Mouse (Mus musculus): ENCODE data around the gene Ephb1. TPM values are rescaled to one million over a fixed set of nuclear protein-coding genes. Genes with fewer than 3 reads are reported as not detected.

Gene Ephb1
- total and polyA plus RNA-seq, 3 experiments, result not detected

DNA sequence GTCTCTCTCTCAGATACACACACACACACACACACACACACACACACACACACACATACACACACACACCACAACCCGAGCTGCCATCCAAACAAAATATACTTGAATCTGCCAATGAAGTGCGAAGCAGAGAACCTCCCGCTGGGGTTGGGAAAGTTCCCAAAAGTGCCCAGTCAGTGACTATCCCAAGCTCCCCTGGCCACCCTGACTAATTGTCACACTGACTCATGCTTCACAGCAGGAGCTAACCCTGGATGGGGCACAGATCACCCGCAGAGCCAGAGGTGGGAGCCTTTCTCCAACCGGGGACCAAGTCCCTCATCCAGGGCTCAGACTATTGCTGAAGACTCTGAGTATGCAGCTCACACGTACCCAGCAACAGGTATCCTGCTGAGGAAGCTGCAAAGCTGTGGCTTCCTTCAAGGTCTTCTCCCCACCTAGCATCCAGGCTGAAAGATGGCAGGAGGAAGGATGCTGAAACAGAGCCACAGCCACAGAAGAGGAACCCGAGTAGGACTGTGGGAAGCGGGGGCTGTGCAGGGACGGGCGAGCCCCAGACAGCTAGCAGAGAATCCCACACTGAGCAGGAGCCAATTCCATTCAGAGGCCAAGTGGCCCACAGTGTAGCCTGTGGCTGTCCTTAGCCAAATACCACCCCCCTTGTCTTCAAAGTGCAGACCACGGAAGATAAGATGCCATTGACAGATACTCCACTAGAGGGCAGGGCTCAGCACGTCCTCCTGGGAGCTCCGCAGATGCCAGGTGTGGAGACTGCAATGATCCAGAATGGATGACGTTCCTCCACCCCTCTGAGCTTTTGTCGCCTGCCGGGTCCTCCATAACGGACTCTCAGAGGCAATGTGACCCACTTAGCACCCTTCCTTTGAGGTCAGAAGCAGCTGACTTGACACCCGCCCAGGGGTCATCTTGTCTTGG lies 48.9 kb upstream of the Ephb1 start:
- no peaks in the 10 kb centered on the region for H3K27me3 ChIP-seq (ENCODE audit: control insufficient read depth in 1 of 2, insufficient read depth in 2 of 2, low read length in 2 of 2)
- DNase-seq (ENCODE audit: low read depth, low spot score), result no peak
- no peak overlapping the region for H3K27ac ChIP-seq (ENCODE audit: control insufficient read depth, low read depth, low read length)
- H3K36me3 ChIP-seq (ENCODE audit: control insufficient read depth in 1 of 2, insufficient read depth in 2 of 2, low read length in 2 of 2), result no peaks in the 10 kb centered on the region
- no peak overlapping the region for H3K4me3 ChIP-seq (ENCODE audit: control insufficient read depth in 1 of 2, insufficient read depth in 1 of 2, low read depth in 2 of 2, low read length in 2 of 2)
- H3K9me3 ChIP-seq (replicated peaks; ENCODE audit: insufficient read depth, low read length), result no peaks in the 10 kb centered on the region
- no peak overlapping the region for H3K9ac ChIP-seq (ENCODE audit: control insufficient read depth, low read depth, low read length, poor library complexity, severe bottlenecking)
- 0 out of 6 replicates have a peak, but pooled peaks of 1 of the 3 experiments have one; percentile 3 for TF ChIP-seq CTCF (IDR thresholded peaks at IDR 0.05 in 2 of 3, conservative IDR thresholded peaks at IDR 0.05 in 1 of 3; ENCODE audit: control insufficient read depth in 1 of 3, insufficient read depth in 1 of 3, low read depth in 2 of 3, low read length in 3 of 3, poor library complexity in 1 of 3, severe bottlenecking in 1 of 3)
- no peak for TF ChIP-seq MAX (IDR thresholded peaks at IDR 0.05; ENCODE audit: low read length)
- H3K4me1 ChIP-seq (ENCODE audit: control insufficient read depth in 1 of 2, insufficient read depth in 2 of 2, low read length in 2 of 2), result no peaks in the 10 kb centered on the region
- H3K79me2 ChIP-seq (ENCODE audit: control insufficient read depth, insufficient read depth, low read length, poor library complexity), result no peaks in the 10 kb centered on the region

DNA sequence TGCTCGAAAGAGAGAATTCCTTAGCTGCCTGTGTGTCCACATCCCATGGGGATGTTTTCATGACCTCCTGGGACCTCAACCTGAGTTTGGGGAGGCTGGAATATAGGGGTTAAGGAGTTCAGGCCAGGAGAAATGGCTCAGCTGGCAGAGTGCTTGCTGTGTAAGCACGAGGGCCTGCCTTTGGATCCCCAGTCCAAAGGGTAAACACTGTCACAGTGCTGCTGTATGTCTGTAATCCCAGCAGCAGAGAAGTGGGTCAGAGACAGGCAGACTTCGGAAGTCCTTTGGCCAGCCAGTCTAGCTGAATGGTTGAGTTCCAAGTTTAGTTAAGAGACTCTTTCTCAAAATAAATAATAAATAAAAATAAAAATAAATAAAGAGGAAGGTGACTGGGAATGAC lies 48.2 kb upstream of the Ephb1 start:
- Histone ChIP-seq H3K4me1 (ENCODE audit: control insufficient read depth in 1 of 2, insufficient read depth in 2 of 2, low read length in 2 of 2) (no peaks in the 10 kb centered on the region), H3K9ac (ENCODE audit: control insufficient read depth, low read depth, low read length, poor library complexity, severe bottlenecking) (no peak overlapping the region), H3K79me2 (ENCODE audit: control insufficient read depth, insufficient read depth, low read length, poor library complexity) (no peaks in the 10 kb centered on the region), H3K4me3 (ENCODE audit: control insufficient read depth in 1 of 2, insufficient read depth in 1 of 2, low read depth in 2 of 2, low read length in 2 of 2) (no peak overlapping the region), H3K36me3 (ENCODE audit: control insufficient read depth in 1 of 2, insufficient read depth in 2 of 2, low read length in 2 of 2) (no peaks in the 10 kb centered on the region), H3K9me3 (replicated peaks; ENCODE audit: insufficient read depth, low read length) (no peaks in the 10 kb centered on the region), H3K27ac (ENCODE audit: control insufficient read depth, low read depth, low read length) (no peak overlapping the region), H3K27me3 (ENCODE audit: control insufficient read depth in 1 of 2, insufficient read depth in 2 of 2, low read length in 2 of 2) (no peaks in the 10 kb centered on the region)
- no peak for DNase-seq (ENCODE audit: low read depth, low spot score)
- no peak for TF ChIP-seq NRF1 (IDR thresholded peaks at IDR 0.05; ENCODE audit: insufficient read depth, low read depth, low read length, poor library complexity, severe bottlenecking)
- TF ChIP-seq USF1 (IDR thresholded peaks at IDR 0.05; ENCODE audit: low read depth, low read length), result no peak
- no peak for TF ChIP-seq KAT2A (conservative IDR thresholded peaks at IDR 0.05; ENCODE audit: low read depth, low read length)
- TF ChIP-seq MYC (IDR thresholded peaks at IDR 0.05; ENCODE audit: low read depth, low read length), result no peak
- TF ChIP-seq MAZ (IDR thresholded peaks at IDR 0.05; ENCODE audit: low read depth, low read length), result no peak
- no peak for TF ChIP-seq GABPA (IDR thresholded peaks at IDR 0.05; ENCODE audit: low read depth, low read length)
- TF ChIP-seq ELF1 (IDR thresholded peaks at IDR 0.05; ENCODE audit: low read depth, low read length), result no peak
- no peak for TF ChIP-seq ZMIZ1 (IDR thresholded peaks at IDR 0.05; ENCODE audit: low read depth, low read length)
- no peak for TF ChIP-seq ZNF384 (IDR thresholded peaks at IDR 0.05; ENCODE audit: low read depth, low read length)
- TF ChIP-seq MAFK (IDR thresholded peaks at IDR 0.05; ENCODE audit: borderline replicate concordance, low read depth, low read length), result no peak

DNA sequence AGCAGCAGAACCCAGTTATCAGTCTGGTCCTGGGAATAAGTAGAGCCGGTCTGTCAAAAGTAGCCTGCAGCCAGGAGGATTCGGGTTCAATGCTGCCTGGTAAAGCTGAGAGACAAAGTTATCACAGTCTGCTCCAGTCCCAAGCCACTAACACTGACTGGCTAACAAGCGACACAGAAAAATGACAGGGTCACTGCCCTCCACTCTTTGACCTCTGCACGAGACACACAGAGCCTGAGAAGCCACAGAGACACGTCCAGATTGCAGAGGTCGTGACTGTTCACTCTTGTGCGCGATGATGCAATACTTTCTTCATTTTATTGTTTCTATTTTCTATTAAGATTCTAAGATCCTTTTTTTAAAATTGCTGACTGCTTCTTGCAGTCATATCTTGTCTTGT lies 33.8 kb upstream of the Ephb1 start:
- Histone ChIP-seq H3K9ac (ENCODE audit: control insufficient read depth, low read depth, low read length, poor library complexity, severe bottlenecking) (no peak overlapping the region), H3K9me3 (replicated peaks; ENCODE audit: insufficient read depth, low read length) (no peaks in the 10 kb centered on the region), H3K27me3 (ENCODE audit: control insufficient read depth in 1 of 2, insufficient read depth in 2 of 2, low read length in 2 of 2) (no peaks in the 10 kb centered on the region), H3K4me3 (ENCODE audit: control insufficient read depth in 1 of 2, insufficient read depth in 1 of 2, low read depth in 2 of 2, low read length in 2 of 2) (no peak overlapping the region), H3K27ac (ENCODE audit: control insufficient read depth, low read depth, low read length) (no peak overlapping the region), H3K79me2 (ENCODE audit: control insufficient read depth, insufficient read depth, low read length, poor library complexity) (no peaks in the 10 kb centered on the region), H3K36me3 (ENCODE audit: control insufficient read depth in 1 of 2, insufficient read depth in 2 of 2, low read length in 2 of 2) (no peaks in the 10 kb centered on the region), H3K4me1 (ENCODE audit: control insufficient read depth in 1 of 2, insufficient read depth in 2 of 2, low read length in 2 of 2) (no peaks in the 10 kb centered on the region)
- DNase-seq (ENCODE audit: low read depth, low spot score), result no peak
- TF ChIP-seq ELF1 (IDR thresholded peaks at IDR 0.05; ENCODE audit: low read depth, low read length), result no peak
- no peak for TF ChIP-seq JUND (IDR thresholded peaks at IDR 0.05; ENCODE audit: low read depth, low read length)
- TF ChIP-seq TCF12 (IDR thresholded peaks at IDR 0.05; ENCODE audit: low read depth, low read length), result no peak
- TF ChIP-seq SIN3A (IDR thresholded peaks at IDR 0.05; ENCODE audit: low read length), result no peak
- TF ChIP-seq TBP (IDR thresholded peaks at IDR 0.05; ENCODE audit: low read depth, low read length), result no peak
- TF ChIP-seq UBTF (IDR thresholded peaks at IDR 0.05; ENCODE audit: borderline replicate concordance, insufficient read depth, low read depth, low read length), result no peak
- TF ChIP-seq CHD1 (IDR thresholded peaks at IDR 0.05; ENCODE audit: low read depth, low read length), result no peak
- TF ChIP-seq GABPA (IDR thresholded peaks at IDR 0.05; ENCODE audit: low read depth, low read length), result no peak
- TF ChIP-seq MEF2A (IDR thresholded peaks at IDR 0.05; ENCODE audit: extremely low read depth, insufficient replicate concordance, low read depth, low read length, poor library complexity, severe bottlenecking), result no peak
- no peak for TF ChIP-seq POLR2AphosphoS5 (IDR thresholded peaks at IDR 0.05; ENCODE audit: borderline replicate concordance, low read depth, low read length)
- TF ChIP-seq MYB (IDR thresholded peaks at IDR 0.05; ENCODE audit: low read depth, low read length), result no peak
- no peak for TF ChIP-seq BHLHE40 (IDR thresholded peaks at IDR 0.05; ENCODE audit: borderline replicate concordance, low read depth, low read length)
- TF ChIP-seq USF2 (IDR thresholded peaks at IDR 0.05; ENCODE audit: borderline replicate concordance in 1 of 2, insufficient read depth in 1 of 2, low read depth in 1 of 2, low read length in 2 of 2), result no peak
